Mouse (Mus musculus) gastrocnemius, postnatal 25 days (tissue): ENCODE measurements at regions not wholly inside any gene's neighbourhood (a gene's known extent, or its start where the extent isn't known, plus 50 kb on each side); places are given as distances from the start of the nearest gene placed in this dataset.

Experiments used
- DNase-seq: peaks from one replicate; pipeline ENCODE4 v3.0.0; 2022

- no peak for DNase-seq
Measured at GRCm38 (mm10) chr12:35314035-35314434, 220.8 kb downstream of the Ahr start.

DNA sequence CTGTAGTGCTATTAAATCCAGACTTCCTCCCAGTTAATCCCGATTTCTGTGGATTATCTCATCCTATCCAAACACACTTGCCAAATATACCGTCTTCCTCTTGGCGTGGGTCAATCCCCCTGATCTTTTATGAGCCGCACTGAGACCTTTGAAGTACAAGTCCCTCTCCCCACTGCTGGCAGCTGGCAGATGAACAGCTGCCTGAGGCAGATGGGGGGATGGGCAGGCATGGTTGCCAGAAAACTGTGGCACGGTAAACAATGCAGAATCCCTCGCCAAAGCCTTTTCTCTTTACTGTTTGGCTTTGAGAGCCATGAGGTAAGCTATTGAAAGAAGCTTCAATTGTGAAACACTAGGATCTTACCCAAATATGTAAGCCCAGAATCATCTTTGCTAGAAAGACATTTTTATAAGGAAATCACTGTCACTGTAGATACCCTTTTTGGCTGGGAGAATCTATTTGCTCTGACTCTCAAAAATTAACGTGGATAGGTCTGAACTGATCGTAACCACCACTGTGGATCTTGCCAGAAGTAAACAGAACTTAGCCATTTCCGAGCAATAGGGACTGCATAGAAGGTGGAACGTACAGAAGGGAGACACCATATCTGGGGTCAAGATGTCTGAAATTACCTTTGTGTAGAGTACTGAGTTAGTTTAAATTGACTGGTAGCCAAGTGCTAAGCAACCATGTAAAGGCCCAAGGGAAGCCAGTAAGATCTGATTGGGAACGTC lies 221.5 kb downstream of the Ahr start:
- peak; percentile 30 for DNase-seq

DNA sequence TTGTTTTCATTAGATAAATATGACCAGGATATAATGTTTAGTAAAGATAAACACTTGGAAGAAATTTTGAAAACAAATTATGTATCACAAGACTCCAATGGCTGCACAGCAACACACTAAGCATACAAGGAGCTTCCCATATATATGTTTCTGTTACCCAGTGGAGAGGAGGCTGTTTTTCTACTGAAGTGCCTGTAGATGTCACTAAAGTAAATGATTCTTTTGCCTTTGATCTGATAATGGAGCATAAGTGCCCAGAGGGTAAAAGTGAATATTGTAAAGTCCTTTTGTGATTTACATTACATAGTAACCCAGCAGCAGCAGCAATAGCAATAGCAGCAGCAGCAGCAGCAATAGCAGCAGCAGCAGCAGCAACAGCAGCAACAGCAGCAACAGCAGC lies 226.3 kb downstream of the Ahr start:
- DNase-seq: no peak

DNA sequence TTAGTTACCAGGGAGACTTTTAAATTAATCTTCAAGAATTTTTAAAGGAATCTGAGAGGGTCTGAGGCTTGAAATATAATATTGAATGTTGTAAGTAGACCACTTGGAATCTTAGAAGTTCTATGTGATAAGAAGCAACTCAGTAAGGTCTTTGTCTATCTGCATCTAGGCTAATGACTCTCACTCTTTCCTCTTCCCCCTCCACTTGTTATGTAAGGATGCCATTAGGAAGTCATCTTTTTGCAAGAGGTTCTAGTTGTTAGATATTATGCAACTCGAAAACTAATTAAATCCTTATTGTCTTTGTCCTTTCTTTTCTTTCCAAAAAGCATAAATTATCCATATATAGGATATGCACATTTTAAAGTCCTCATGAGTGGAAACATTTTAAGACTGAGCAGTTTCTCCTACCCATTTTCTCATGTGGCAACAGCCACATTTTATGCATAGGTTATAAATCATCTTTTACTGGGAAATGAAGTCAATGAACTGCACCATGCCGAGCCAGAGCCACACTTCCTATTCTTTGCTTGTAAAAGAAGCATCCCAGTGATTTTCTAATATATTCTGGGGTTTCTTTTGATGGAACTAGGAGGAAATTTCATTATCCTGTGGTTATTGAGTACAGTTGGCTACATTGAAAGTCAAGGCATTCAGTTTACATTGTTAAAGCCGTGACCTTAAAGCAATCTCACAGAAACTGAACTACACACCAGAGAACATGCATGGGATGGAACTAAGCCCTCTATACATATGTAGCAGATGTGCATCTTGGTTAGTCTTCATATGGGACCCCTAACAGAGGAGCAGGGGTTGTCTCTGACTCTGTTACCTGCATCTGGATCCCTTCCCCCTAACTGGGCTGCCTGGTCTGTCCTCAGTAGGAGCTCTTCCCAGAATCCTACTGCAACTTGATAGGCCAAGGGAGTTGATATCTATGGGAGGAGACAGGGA lies 230.8 kb downstream of the Ahr start:
- DNase-seq: no peak

GRCm38 (mm10) chr12:35303188-35303587 lies 231.7 kb downstream of the Ahr start:
- DNase-seq: no peak

GRCm38 (mm10) chr12:35294668-35295067 lies 240.2 kb downstream of the Ahr start:
- DNase-seq: no peak

- no peak for DNase-seq
Measured at GRCm38 (mm10) chr12:35293566-35293965, 241.3 kb downstream of the Ahr start.

GRCm38 (mm10) chr12:35291941-35292341 lies 242.9 kb downstream of the Ahr start:
- DNase-seq: peak; percentile 18

DNA sequence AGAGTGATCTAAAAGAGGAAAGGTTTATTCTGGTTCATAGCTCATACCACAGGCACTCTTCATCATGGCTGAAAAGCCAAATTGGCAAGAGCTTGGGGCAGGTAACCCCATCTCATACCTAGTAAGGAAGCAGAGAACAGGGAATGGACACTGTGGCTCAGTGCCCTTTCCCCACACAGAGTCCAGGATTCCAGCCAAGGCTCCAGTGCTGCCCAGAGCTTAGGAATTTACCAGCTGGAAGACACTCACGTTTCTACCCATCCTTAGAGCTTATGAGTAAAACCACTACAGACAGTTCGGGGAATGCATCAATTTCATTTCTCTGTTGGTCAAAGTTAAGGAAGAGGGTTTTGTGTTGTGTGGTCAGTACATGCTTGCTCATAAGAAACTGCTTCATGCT lies 241.0 kb downstream of the Snx13 start:
- DNase-seq: peak; percentile 39

- no peak for DNase-seq
Measured at GRCm38 (mm10) chr12:35287570-35287969, 240.6 kb downstream of the Snx13 start.

- DNase-seq: no peak
Measured at GRCm38 (mm10) chr12:35286974-35287553, 240.1 kb downstream of the Snx13 start.

- no peak for DNase-seq
Measured at GRCm38 (mm10) chr12:35284345-35284744, 237.4 kb downstream of the Snx13 start.

DNA sequence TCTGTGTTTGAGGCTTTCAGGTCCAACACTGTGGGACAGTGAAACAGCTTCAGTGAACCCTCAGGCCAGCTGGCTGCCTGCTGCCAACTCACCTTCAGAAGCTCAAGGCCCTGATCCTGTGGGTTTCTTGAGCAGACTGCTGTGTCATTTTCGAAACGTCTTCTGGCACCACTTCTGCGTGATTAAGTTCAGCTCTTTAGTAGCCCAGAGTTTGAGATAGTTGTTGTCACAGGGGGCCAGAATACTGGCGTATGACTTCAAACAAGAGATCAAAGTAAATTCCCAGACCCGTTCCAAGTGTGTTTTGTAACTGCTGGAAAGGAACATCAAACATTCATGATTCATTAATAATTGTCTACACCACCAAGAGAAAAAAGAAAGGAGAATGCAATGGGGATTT lies 236.9 kb downstream of the Snx13 start:
- DNase-seq: no peak

- DNase-seq: no peak
Measured at GRCm38 (mm10) chr12:35283407-35283806, 236.4 kb downstream of the Snx13 start.

GRCm38 (mm10) chr12:35269465-35269864 lies 222.5 kb downstream of the Snx13 start:
- no peak for DNase-seq

- no peak for DNase-seq
Measured at GRCm38 (mm10) chr12:35268006-35268405, 221.0 kb downstream of the Snx13 start.

GRCm38 (mm10) chr12:35267023-35267654 lies 220.2 kb downstream of the Snx13 start:
- DNase-seq: no peak

DNA sequence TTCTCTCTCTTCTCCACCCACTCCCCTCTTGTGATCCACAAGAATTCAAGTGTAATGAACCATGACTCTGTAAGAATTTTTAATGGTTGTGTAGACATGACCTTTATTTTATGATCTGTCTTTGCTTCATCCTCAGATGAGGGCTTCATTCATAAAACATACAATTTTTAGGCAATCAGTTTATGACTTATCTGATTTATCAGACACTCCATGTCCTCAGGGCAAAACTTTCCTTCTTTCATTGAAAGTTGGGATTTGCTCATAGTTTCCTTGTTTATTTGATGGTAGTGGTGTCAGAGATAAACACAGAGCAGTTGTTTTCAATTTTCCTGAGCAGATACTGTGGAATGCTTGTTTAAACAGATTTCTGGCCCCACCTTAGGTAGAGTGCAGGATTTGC lies 212.8 kb downstream of the Snx13 start:
- DNase-seq: no peak

- no peak for DNase-seq
Measured at GRCm38 (mm10) chr12:35255723-35256401, 208.9 kb downstream of the Snx13 start.

DNA sequence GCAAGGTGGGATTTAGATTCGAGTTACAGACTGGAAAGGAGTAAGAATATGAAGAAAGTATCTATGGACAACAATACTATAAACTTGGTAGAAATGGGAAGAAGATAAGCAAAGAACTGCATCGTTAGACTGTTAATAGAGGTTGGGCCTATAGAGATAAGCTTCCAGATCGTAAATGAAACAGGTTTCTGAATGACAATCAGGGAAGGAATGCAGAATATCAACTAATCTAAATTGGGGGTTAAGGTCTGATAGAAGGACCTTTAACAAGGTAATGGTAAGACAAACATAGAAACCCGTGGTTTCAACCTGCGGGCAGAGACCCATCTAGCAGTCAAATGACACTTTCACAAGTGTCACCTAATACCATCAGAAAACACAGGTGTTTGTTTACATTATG lies 201.5 kb downstream of the Snx13 start:
- no peak for DNase-seq

GRCm38 (mm10) chr12:35246226-35247014 lies 199.4 kb downstream of the Snx13 start:
- DNase-seq: no peak
